Mouse (Mus musculus): ENCODE results near the gene F830045P16Rik. TPM values are rescaled to one million over a fixed set of nuclear protein-coding genes. Genes with fewer than 3 reads are reported as not detected.
"Not testable (repeated sequence)": the region's sequence is repeated elsewhere in the genome, so short reads cannot be mapped to it uniquely, and the experiment has no call there.

Gene F830045P16Rik
- polyA plus RNA-seq, 1 experiment from 2014 or later = not detected

GRCm38 (mm10) chr2:129489496-129490285 is 46.7 kb downstream of the F830045P16Rik start:
- Histone ChIP-seq H3K27me3 (ENCODE audit: control insufficient read depth, insufficient read depth, low read length) (no peaks in the 10 kb centered on the region), H3K4me2 (no peak overlapping the region), H3K9ac (ENCODE audit: low read depth, low read length) (no peak overlapping the region), H3K4me1 (ENCODE audit: control insufficient read depth, insufficient read depth, low read length) (no peaks in the 10 kb centered on the region), H3K36me3 (ENCODE audit: control insufficient read depth, insufficient read depth, low read length) (no peaks in the 10 kb centered on the region), H3K9me3 (replicated peaks; ENCODE audit: control insufficient read depth, low read length) (no peaks in the 10 kb centered on the region), H3K4me3 (ENCODE audit: low read depth, low read length) (no peak overlapping the region), H3K27ac (ENCODE audit: low read depth, low read length) (no peak overlapping the region)
- ATAC-seq (replicated peaks; ENCODE audit: insufficient number of reproducible peaks, low FRiP score, low TSS enrichment) = no peak
- WGBS (ENCODE audit: insufficient replicate concordance) = 68% methylated on average over 3 of the region's 3 CpGs

- H3K4me2 ChIP-seq = no peak overlapping the region
- H3K4me1 ChIP-seq (ENCODE audit: control insufficient read depth, insufficient read depth, low read length) = no peaks in the 10 kb centered on the region
- no peaks in the 10 kb centered on the region for H3K9me3 ChIP-seq (replicated peaks; ENCODE audit: control insufficient read depth, low read length)
- no peak overlapping the region for H3K4me3 ChIP-seq (ENCODE audit: low read depth, low read length)
- WGBS (ENCODE audit: insufficient replicate concordance) = 67% methylated on average over 3 of the region's 3 CpGs
- no peaks in the 10 kb centered on the region for H3K36me3 ChIP-seq (ENCODE audit: control insufficient read depth, insufficient read depth, low read length)
- no peak for ATAC-seq (replicated peaks; ENCODE audit: insufficient number of reproducible peaks, low FRiP score, low TSS enrichment)
- H3K27me3 ChIP-seq (ENCODE audit: control insufficient read depth, insufficient read depth, low read length) = no peaks in the 10 kb centered on the region
- no peak overlapping the region for H3K27ac ChIP-seq (ENCODE audit: low read depth, low read length)
- no peak overlapping the region for H3K9ac ChIP-seq (ENCODE audit: low read depth, low read length)
Measured at GRCm38 (mm10) chr2:129483150-129483549, 53.3 kb downstream of the F830045P16Rik start.

- H3K9me3 ChIP-seq (replicated peaks; ENCODE audit: control insufficient read depth, low read length) = no peaks in the 10 kb centered on the region
- no peak overlapping the region for H3K9ac ChIP-seq (ENCODE audit: low read depth, low read length)
- WGBS (ENCODE audit: insufficient replicate concordance) = 26% methylated on average over 5 of the region's 5 CpGs
- ATAC-seq (replicated peaks; ENCODE audit: insufficient number of reproducible peaks, low FRiP score, low TSS enrichment) = no peak
- no peaks in the 10 kb centered on the region for H3K27me3 ChIP-seq (ENCODE audit: control insufficient read depth, insufficient read depth, low read length)
- no peak overlapping the region for H3K4me3 ChIP-seq (ENCODE audit: low read depth, low read length)
- no peaks in the 10 kb centered on the region for H3K36me3 ChIP-seq (ENCODE audit: control insufficient read depth, insufficient read depth, low read length)
- no peak overlapping the region for H3K27ac ChIP-seq (ENCODE audit: low read depth, low read length)
- no peak overlapping the region for H3K4me2 ChIP-seq
- no peaks in the 10 kb centered on the region for H3K4me1 ChIP-seq (ENCODE audit: control insufficient read depth, insufficient read depth, low read length)
Measured at GRCm38 (mm10) chr2:129471905-129472304, 64.5 kb downstream of the F830045P16Rik start.

- Histone ChIP-seq H3K9ac (ENCODE audit: low read depth, low read length) (no peak overlapping the region), H3K4me3 (ENCODE audit: low read depth, low read length) (no peak overlapping the region), H3K4me2 (no peak overlapping the region), H3K9me3 (replicated peaks; ENCODE audit: control insufficient read depth, low read length) (no peaks in the 10 kb centered on the region), H3K27me3 (ENCODE audit: control insufficient read depth, insufficient read depth, low read length) (no peaks in the 10 kb centered on the region), H3K27ac (ENCODE audit: low read depth, low read length) (no peak overlapping the region), H3K36me3 (ENCODE audit: control insufficient read depth, insufficient read depth, low read length) (no peaks in the 10 kb centered on the region), H3K4me1 (ENCODE audit: control insufficient read depth, insufficient read depth, low read length) (no peaks in the 10 kb centered on the region)
- 43% methylated on average over 2 of the region's 2 CpGs for WGBS (ENCODE audit: insufficient replicate concordance)
- no peak for ATAC-seq (replicated peaks; ENCODE audit: insufficient number of reproducible peaks, low FRiP score, low TSS enrichment)
Measured at GRCm38 (mm10) chr2:129470839-129471238, 65.6 kb downstream of the F830045P16Rik start.

- ATAC-seq (replicated peaks; ENCODE audit: insufficient number of reproducible peaks, low FRiP score, low TSS enrichment); H3K36me3 ChIP-seq (ENCODE audit: control insufficient read depth, insufficient read depth, low read length); H3K27me3 ChIP-seq (ENCODE audit: control insufficient read depth, insufficient read depth, low read length); H3K27ac ChIP-seq (ENCODE audit: low read depth, low read length); H3K9ac ChIP-seq (ENCODE audit: low read depth, low read length); H3K4me3 ChIP-seq (ENCODE audit: low read depth, low read length); H3K9me3 ChIP-seq (replicated peaks; ENCODE audit: control insufficient read depth, low read length); H3K4me1 ChIP-seq (ENCODE audit: control insufficient read depth, insufficient read depth, low read length); H3K4me2 ChIP-seq: not testable (repeated sequence)
- 73% methylated on average over 1 of the region's 1 CpGs for WGBS (ENCODE audit: insufficient replicate concordance)
Measured at GRCm38 (mm10) chr2:129438772-129439171, 97.6 kb downstream of the F830045P16Rik start.

- Histone ChIP-seq H3K9me3 (replicated peaks; ENCODE audit: control insufficient read depth, low read length) (no peaks in the 10 kb centered on the region), H3K27me3 (ENCODE audit: control insufficient read depth, insufficient read depth, low read length) (no peaks in the 10 kb centered on the region), H3K9ac (ENCODE audit: low read depth, low read length) (no peak overlapping the region), H3K4me2 (no peak overlapping the region), H3K27ac (ENCODE audit: low read depth, low read length) (no peak overlapping the region), H3K4me3 (ENCODE audit: low read depth, low read length) (no peak overlapping the region), H3K36me3 (ENCODE audit: control insufficient read depth, insufficient read depth, low read length) (no peaks in the 10 kb centered on the region), H3K4me1 (ENCODE audit: control insufficient read depth, insufficient read depth, low read length) (no peaks in the 10 kb centered on the region)
- ATAC-seq (replicated peaks; ENCODE audit: insufficient number of reproducible peaks, low FRiP score, low TSS enrichment) = no peak
- WGBS (ENCODE audit: insufficient replicate concordance) = 60% methylated on average over 1 of the region's 1 CpGs
Measured at GRCm38 (mm10) chr2:129435154-129435553, 101.2 kb downstream of the F830045P16Rik start.

- no peak overlapping the region for H3K9ac ChIP-seq (ENCODE audit: low read depth, low read length)
- ATAC-seq (replicated peaks; ENCODE audit: insufficient number of reproducible peaks, low FRiP score, low TSS enrichment) = no peak
- H3K4me3 ChIP-seq (ENCODE audit: low read depth, low read length) = no peak overlapping the region
- no peaks in the 10 kb centered on the region for H3K36me3 ChIP-seq (ENCODE audit: control insufficient read depth, insufficient read depth, low read length)
- H3K27ac ChIP-seq (ENCODE audit: low read depth, low read length) = no peak overlapping the region
- WGBS (ENCODE audit: insufficient replicate concordance) = 77% methylated on average over 3 of the region's 3 CpGs
- H3K4me2 ChIP-seq = no peak overlapping the region
- no peaks in the 10 kb centered on the region for H3K9me3 ChIP-seq (replicated peaks; ENCODE audit: control insufficient read depth, low read length)
- H3K4me1 ChIP-seq (ENCODE audit: control insufficient read depth, insufficient read depth, low read length) = no peaks in the 10 kb centered on the region
- no peaks in the 10 kb centered on the region; the same call in 1 of the 2 replicates for H3K27me3 ChIP-seq (ENCODE audit: control insufficient read depth, insufficient read depth, low read length)
Measured at GRCm38 (mm10) chr2:129423741-129424140, 112.7 kb downstream of the F830045P16Rik start.

- no peaks in the 10 kb centered on the region for H3K36me3 ChIP-seq (ENCODE audit: control insufficient read depth, insufficient read depth, low read length)
- no peaks in the 10 kb centered on the region for H3K9me3 ChIP-seq (replicated peaks; ENCODE audit: control insufficient read depth, low read length)
- peak; percentile 91 for ATAC-seq (replicated peaks; ENCODE audit: insufficient number of reproducible peaks, low FRiP score, low TSS enrichment)
- H3K4me2 ChIP-seq = no peak overlapping the region
- no peak overlapping the region for H3K4me3 ChIP-seq (ENCODE audit: low read depth, low read length)
- WGBS (ENCODE audit: insufficient replicate concordance) = 52% methylated on average over 10 of the region's 10 CpGs
- H3K4me1 ChIP-seq (ENCODE audit: control insufficient read depth, insufficient read depth, low read length) = no peaks in the 10 kb centered on the region
- H3K27me3 ChIP-seq (ENCODE audit: control insufficient read depth, insufficient read depth, low read length) = no peaks in the 10 kb centered on the region; the same call in 1 of the 2 replicates
- no peak overlapping the region for H3K9ac ChIP-seq (ENCODE audit: low read depth, low read length)
- no peak overlapping the region for H3K27ac ChIP-seq (ENCODE audit: low read depth, low read length)
Measured at GRCm38 (mm10) chr2:129420897-129421561, 115.4 kb downstream of the F830045P16Rik start.
